Mouse (Mus musculus): ENCODE measurements around the gene Klhdc7a. TPM values are rescaled to one million over a fixed set of nuclear protein-coding genes. Genes with fewer than 3 reads are reported as not detected.
"Not testable (repeated sequence)": the region's sequence is repeated elsewhere in the genome, so short reads cannot be mapped to it uniquely, and the experiment has no call there.

Gene Klhdc7a
- total and polyA plus RNA-seq, 3 experiments = 0.11 TPM; not detected in 2

DNA sequence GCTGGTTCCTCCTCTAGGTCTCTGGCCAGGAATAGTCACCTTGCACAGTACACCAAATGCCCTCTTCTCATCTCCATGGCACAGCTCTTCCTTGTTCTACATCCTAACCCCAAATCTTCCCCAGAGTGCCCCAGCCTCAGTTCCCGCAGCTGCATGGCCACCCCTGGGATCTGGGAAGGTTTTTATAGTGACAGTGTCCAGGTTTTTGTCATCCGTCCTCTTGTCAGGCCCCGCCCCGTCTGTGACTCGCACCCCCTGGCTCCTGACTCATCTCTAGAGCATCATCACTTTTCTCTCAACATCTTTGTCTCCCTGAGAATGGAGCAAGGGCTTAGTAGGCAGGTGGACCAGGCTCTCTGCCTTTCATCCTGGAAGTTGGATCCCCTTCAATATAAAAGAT is 3.9 kb downstream of the Klhdc7a start:
- ATAC-seq (ENCODE audit: extremely low read depth, insufficient number of reproducible peaks, low FRiP score, poor library complexity, severe bottlenecking) (no peak), DNase-seq (ENCODE audit: low spot score) (no peak)
- H3K4me1 ChIP-seq (ENCODE audit: insufficient read depth, low read depth, low read length) = no peaks in the 10 kb centered on the region
- H3K36me3 ChIP-seq (replicated peaks) = no peaks in the 10 kb centered on the region
- peaks cover 87% of the 10 kb centered on the region for H3K9me3 ChIP-seq (replicated peaks)
- TF ChIP-seq POLR2AphosphoS5 (IDR thresholded peaks at IDR 0.05; ENCODE audit: insufficient replicate concordance, low read depth, low read length) (no peak), TAL1 (conservative IDR thresholded peaks at IDR 0.05; ENCODE audit: low read depth, low read length) (no peak), GATA1 (IDR thresholded peaks at IDR 0.05; ENCODE audit: borderline replicate concordance, low read length) (no peak), CTCF (IDR thresholded peaks at IDR 0.05; ENCODE audit: low read depth, low read length) (no peak), GATA2 (IDR thresholded peaks at IDR 0.05; ENCODE audit: borderline replicate concordance, low read depth, low read length) (no peak)
- no peaks in the 10 kb centered on the region for H3K27me3 ChIP-seq (ENCODE audit: insufficient read depth, low read length)
- H3K4me3 ChIP-seq (ENCODE audit: low read depth, low read length) = no peak overlapping the region

DNA sequence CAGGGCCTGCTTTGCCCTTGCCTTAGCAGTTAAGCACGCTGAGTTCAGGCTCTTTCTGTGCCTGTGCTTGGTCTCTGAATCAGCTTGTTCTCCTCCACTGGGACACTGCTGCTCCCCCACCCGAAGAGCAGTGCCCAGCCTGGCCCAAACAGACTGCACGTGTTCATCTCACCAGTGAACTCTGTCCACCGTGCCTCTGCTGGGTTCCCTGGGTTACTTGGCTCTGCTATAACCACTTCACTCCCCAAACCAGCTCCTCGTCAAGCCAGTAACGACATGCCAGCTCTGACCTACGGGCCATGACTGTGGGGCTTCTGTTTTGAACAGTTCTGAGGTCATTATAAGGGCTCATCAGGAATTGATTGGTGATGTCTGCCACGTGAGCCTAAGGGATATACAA is 4.8 kb downstream of the Klhdc7a start:
- H3K36me3 ChIP-seq (replicated peaks) = no peaks in the 10 kb centered on the region
- H3K4me3 ChIP-seq (ENCODE audit: low read depth, low read length) = no peak overlapping the region
- no peaks in the 10 kb centered on the region for H3K27me3 ChIP-seq (ENCODE audit: insufficient read depth, low read length)
- H3K4me1 ChIP-seq (ENCODE audit: insufficient read depth, low read depth, low read length) = no peaks in the 10 kb centered on the region
- peaks cover 86% of the 10 kb centered on the region for H3K9me3 ChIP-seq (replicated peaks)
- TF ChIP-seq POLR2AphosphoS5 (IDR thresholded peaks at IDR 0.05; ENCODE audit: insufficient replicate concordance, low read depth, low read length) (no peak), TAL1 (conservative IDR thresholded peaks at IDR 0.05; ENCODE audit: low read depth, low read length) (no peak), GATA2 (IDR thresholded peaks at IDR 0.05; ENCODE audit: borderline replicate concordance, low read depth, low read length) (no peak), GATA1 (IDR thresholded peaks at IDR 0.05; ENCODE audit: borderline replicate concordance, low read length) (no peak), CTCF (IDR thresholded peaks at IDR 0.05; ENCODE audit: low read depth, low read length) (no peak)
- ATAC-seq (ENCODE audit: extremely low read depth, insufficient number of reproducible peaks, low FRiP score, poor library complexity, severe bottlenecking) (no peak), DNase-seq (ENCODE audit: low spot score) (no peak)

DNA sequence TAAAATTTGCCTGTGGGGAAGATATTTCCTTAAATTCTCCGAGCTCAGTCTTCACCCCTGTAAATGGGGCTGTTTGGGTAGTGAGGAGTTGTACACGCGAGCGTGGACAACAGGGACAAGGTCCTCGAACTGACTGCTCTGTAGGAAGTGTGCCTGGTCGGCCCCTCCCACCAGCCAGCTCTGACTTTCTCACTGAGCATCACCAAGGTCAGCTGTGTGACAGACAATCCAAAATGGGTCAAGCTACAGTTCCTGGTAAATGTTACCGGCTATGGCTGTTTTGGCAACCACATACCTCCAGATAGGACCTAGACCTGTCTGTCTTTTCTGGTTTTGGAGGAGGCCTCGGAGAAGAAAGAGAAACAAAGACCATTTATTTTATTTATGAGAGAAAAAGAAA is 6.0 kb downstream of the Klhdc7a start:
- no peak for DNase-seq (ENCODE audit: low spot score)
- no peaks in the 10 kb centered on the region for H3K27me3 ChIP-seq (ENCODE audit: insufficient read depth, low read length)
- H3K4me3 ChIP-seq (ENCODE audit: low read depth, low read length) = no peak overlapping the region
- no peak for TF ChIP-seq GATA2 (IDR thresholded peaks at IDR 0.05; ENCODE audit: borderline replicate concordance, low read depth, low read length)
- no peak for TF ChIP-seq POLR2AphosphoS5 (IDR thresholded peaks at IDR 0.05; ENCODE audit: insufficient replicate concordance, low read depth, low read length)
- TF ChIP-seq GATA1 (IDR thresholded peaks at IDR 0.05; ENCODE audit: borderline replicate concordance, low read length) = no peak
- TF ChIP-seq CTCF (IDR thresholded peaks at IDR 0.05; ENCODE audit: low read depth, low read length) = no peak
- no peak for TF ChIP-seq TAL1 (conservative IDR thresholded peaks at IDR 0.05; ENCODE audit: low read depth, low read length)
- no peak for ATAC-seq (ENCODE audit: extremely low read depth, insufficient number of reproducible peaks, low FRiP score, poor library complexity, severe bottlenecking)
- H3K9me3 ChIP-seq (replicated peaks) = peaks cover 74% of the 10 kb centered on the region
- no peaks in the 10 kb centered on the region for H3K36me3 ChIP-seq (replicated peaks)
- no peaks in the 10 kb centered on the region for H3K4me1 ChIP-seq (ENCODE audit: insufficient read depth, low read depth, low read length)

DNA sequence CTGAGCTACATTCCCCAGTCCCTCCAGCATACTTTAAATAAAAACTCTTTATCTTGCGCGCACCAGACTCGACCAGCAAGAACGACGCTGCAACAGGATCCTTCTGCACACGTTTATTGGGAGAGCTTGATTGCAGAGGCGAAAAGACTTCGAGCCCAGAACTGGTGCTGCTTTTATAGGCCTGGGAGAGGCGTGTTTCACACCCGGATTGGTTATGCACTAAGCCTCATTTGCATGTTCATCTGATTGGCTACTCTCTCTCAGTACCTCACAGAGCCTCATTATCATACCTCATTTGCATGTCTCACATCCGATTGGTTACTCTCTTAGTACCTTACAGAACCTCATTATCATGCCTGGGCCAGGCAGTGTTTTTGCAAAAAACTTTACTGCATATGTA is 6.5 kb downstream of the Klhdc7a start:
- not testable (repeated sequence) for H3K36me3 ChIP-seq (replicated peaks); DNase-seq (ENCODE audit: low spot score); H3K27me3 ChIP-seq (ENCODE audit: insufficient read depth, low read length); H3K4me3 ChIP-seq (ENCODE audit: low read depth, low read length); ATAC-seq (ENCODE audit: extremely low read depth, insufficient number of reproducible peaks, low FRiP score, poor library complexity, severe bottlenecking); H3K4me1 ChIP-seq (ENCODE audit: insufficient read depth, low read depth, low read length)
- peaks cover 69% of the 10 kb centered on the region for H3K9me3 ChIP-seq (replicated peaks)

DNA sequence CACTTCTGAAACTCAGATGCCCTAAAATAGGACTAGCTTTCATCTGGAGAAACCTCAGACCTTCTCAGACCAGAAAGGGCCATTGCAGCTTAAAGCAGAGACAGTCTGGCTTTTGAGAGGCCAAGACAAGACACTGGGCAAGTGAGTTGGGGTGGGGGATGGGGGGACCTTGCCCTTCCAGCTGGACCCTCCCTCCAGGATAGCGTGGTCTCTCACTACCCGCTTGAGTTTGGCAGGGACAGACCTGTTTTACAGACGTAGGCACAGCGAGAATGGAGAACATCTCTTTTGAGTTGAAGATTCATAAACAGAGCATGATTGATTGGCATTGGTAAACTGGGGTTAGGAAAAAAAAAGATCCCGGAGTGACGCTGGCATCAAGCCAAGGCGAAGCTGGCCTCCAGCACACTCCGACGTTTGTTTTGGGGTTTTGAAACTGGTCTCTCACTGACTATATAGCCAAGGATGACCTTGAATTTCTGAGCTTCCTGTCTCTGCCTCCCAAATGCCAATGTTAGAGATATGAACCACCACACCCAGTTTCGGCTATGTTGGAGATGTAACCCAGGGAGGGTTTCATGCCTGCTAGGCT is 7.0 kb downstream of the Klhdc7a start:
- TF ChIP-seq GATA2 (IDR thresholded peaks at IDR 0.05; ENCODE audit: borderline replicate concordance, low read depth, low read length) (no peak), CTCF (IDR thresholded peaks at IDR 0.05; ENCODE audit: low read depth, low read length) (no peak), POLR2AphosphoS5 (IDR thresholded peaks at IDR 0.05; ENCODE audit: insufficient replicate concordance, low read depth, low read length) (no peak), TAL1 (conservative IDR thresholded peaks at IDR 0.05; ENCODE audit: low read depth, low read length) (no peak), GATA1 (IDR thresholded peaks at IDR 0.05; ENCODE audit: borderline replicate concordance, low read length) (no peak)
- Histone ChIP-seq H3K4me3 (ENCODE audit: low read depth, low read length) (no peak overlapping the region), H3K4me1 (ENCODE audit: insufficient read depth, low read depth, low read length) (no peaks in the 10 kb centered on the region), H3K27me3 (ENCODE audit: insufficient read depth, low read length) (no peaks in the 10 kb centered on the region), H3K9me3 (replicated peaks) (peaks cover 64% of the 10 kb centered on the region), H3K36me3 (replicated peaks) (no peaks in the 10 kb centered on the region)
- no peak for ATAC-seq (ENCODE audit: extremely low read depth, insufficient number of reproducible peaks, low FRiP score, poor library complexity, severe bottlenecking)
- no peak for DNase-seq (ENCODE audit: low spot score)

DNA sequence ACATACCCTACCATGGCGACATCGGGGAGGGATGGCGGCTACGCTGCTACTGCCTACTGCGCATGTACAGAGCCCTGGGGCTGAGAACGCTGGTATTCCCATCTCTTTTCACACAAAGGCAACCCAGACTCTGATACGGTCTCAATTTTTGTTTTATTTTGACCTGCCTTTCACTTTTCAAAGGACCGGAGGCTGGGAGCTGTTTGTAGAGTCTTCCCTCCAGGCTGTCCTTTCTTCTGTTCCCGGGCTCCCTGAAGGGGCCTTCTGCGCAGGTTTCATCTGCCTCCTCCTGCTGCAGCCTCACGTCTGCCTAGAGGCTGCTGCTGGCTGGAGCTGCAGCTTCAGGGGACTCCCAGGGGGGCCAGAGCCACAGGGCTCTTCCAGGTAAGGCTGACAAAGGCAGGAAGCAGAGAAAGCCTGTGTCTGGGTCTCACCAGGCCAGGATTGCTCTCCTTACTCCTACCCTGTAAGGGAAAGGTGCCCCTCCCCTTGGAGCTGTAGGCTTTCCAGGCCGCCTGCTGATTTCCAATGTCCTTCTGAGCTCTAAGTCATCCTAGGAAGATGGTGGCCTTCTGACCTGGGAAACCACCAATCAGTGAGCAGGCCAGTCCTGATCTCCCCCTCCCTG is 7.6 kb downstream of the Klhdc7a start:
- TF ChIP-seq CTCF (IDR thresholded peaks at IDR 0.05; ENCODE audit: low read depth, low read length) = no peak
- TF ChIP-seq GATA1 (IDR thresholded peaks at IDR 0.05; ENCODE audit: borderline replicate concordance, low read length) = no peak
- no peak for TF ChIP-seq GATA2 (IDR thresholded peaks at IDR 0.05; ENCODE audit: borderline replicate concordance, low read depth, low read length)
- no peak for TF ChIP-seq TAL1 (conservative IDR thresholded peaks at IDR 0.05; ENCODE audit: low read depth, low read length)
- no peak for TF ChIP-seq POLR2AphosphoS5 (IDR thresholded peaks at IDR 0.05; ENCODE audit: insufficient replicate concordance, low read depth, low read length)
- Histone ChIP-seq H3K9me3 (replicated peaks) (peaks cover 57% of the 10 kb centered on the region), H3K27me3 (ENCODE audit: insufficient read depth, low read length) (no peaks in the 10 kb centered on the region), H3K36me3 (replicated peaks) (no peaks in the 10 kb centered on the region), H3K4me1 (ENCODE audit: insufficient read depth, low read depth, low read length) (no peaks in the 10 kb centered on the region), H3K4me3 (ENCODE audit: low read depth, low read length) (no peak overlapping the region)
- no peak for ATAC-seq (ENCODE audit: extremely low read depth, insufficient number of reproducible peaks, low FRiP score, poor library complexity, severe bottlenecking)
- no peak for DNase-seq (ENCODE audit: low spot score)

Measured in G1E (cell line).